Mouse (Mus musculus) kidney, adult 2 months (tissue): ENCODE measurements at regions not wholly inside any gene's neighbourhood (a gene's known extent, or its start where the extent isn't known, plus 50 kb on each side); places are given as distances from the start of the nearest gene placed in this dataset.

Experiments
- CTCF ChIP-seq: fragments of 200-500 bp; conservative IDR thresholded peaks from 2 replicates; pipeline ENCODE4 v1.5.1; 2011; ENCODE audit warnings: low read depth, mild to moderate bottlenecking, control low read depth, low read length, moderate library complexity, mixed read lengths; ENCODE audit not compliant: insufficient read depth, insufficient read length
- POLR2A ChIP-seq: fragments of 200-500 bp; IDR thresholded peaks from one replicate; pipeline ENCODE4 v1.6.1; 2011; ENCODE audit warnings: low read depth, low read length, control low read depth

DNA sequence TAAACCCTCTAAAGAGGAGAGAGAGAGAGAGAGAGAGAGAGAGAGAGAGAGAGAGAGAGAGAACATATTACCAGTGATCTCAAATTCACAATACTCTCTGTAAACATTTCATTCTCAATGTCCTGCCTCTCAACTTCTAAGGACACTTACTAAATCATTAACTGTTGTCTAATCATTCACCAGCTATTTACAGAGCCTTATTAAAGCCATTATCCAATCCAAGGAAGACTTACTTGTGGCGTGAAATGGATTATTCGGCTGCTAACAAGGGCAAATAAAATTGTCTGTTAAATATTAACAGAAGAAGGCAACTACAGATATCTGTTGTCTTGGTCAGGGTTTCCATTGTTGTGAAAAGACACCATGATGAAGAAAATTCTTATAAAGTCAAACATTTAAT is 1156.5 kb downstream of the D3Ertd751e start:
- no peak for TF ChIP-seq CTCF
- no peak for TF ChIP-seq POLR2A
